Mouse (Mus musculus): ENCODE measurements around the gene Smco4. TPM values are rescaled to one million over a fixed set of nuclear protein-coding genes. Genes with fewer than 3 reads are reported as not detected.

Gene Smco4
- polyA plus RNA-seq, 2 experiments: 1.4 to 5.8 TPM

DNA sequence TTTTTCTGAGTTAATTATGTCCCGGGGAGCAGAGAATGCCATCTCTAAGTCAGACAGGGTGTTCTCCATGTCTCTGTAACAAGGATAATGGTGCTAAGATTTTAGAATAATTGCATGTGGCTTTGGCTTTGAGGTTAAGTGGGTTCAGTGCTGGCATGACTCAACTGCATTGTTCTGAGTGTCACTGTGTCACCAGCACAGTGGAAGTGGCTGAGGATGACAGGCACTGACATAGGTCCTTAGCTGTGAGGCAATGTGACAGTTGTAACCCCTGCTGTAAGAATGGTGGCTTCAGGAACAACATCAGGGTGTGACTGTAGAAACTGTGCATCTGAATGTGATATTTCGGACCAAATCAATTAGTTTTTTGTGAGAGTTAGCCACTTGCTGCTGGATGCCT is 22.8 kb downstream of the Smco4 start:
- H3K36me3 ChIP-seq (replicated peaks; ENCODE audit: control insufficient read depth, insufficient read depth, low read depth): no peaks in the 10 kb centered on the region
- DNase-seq (ENCODE audit: low read depth in 3 of 3, low spot score in 3 of 3): no peak
- H3K9me3 ChIP-seq (ENCODE audit: control insufficient read depth, low read length): no peaks in the 10 kb centered on the region
- TF ChIP-seq EP300 (IDR thresholded peaks at IDR 0.05; ENCODE audit: low read depth): no peak
- no peak for TF ChIP-seq CTCF (IDR thresholded peaks at IDR 0.05; ENCODE audit: low read depth)
- no peak overlapping the region for H3K27ac ChIP-seq
- H3K9ac ChIP-seq (replicated peaks): no peak overlapping the region
- H3K4me1 ChIP-seq (replicated peaks; ENCODE audit: control insufficient read depth in 2 of 2, insufficient read depth in 2 of 2, low read length in 1 of 2): 0 out of 4 replicates have a peak, but pooled peaks cover 0 to 2% of the 10 kb centered on the region in 2 experiments
- H3K4me2 ChIP-seq (ENCODE audit: low read depth): no peak overlapping the region
- 57% methylated on average over 2 of the region's 2 CpGs for WGBS (ENCODE audit: insufficient replicate concordance)
- H3K4me3 ChIP-seq (ENCODE audit: insufficient read depth in 1 of 2, low read depth in 2 of 2, low read length in 2 of 2): no peak overlapping the region
- no peak for ATAC-seq (ENCODE audit: insufficient read depth)
- H3K27me3 ChIP-seq (ENCODE audit: control insufficient read depth, insufficient read depth, low read length): no peaks in the 10 kb centered on the region

DNA sequence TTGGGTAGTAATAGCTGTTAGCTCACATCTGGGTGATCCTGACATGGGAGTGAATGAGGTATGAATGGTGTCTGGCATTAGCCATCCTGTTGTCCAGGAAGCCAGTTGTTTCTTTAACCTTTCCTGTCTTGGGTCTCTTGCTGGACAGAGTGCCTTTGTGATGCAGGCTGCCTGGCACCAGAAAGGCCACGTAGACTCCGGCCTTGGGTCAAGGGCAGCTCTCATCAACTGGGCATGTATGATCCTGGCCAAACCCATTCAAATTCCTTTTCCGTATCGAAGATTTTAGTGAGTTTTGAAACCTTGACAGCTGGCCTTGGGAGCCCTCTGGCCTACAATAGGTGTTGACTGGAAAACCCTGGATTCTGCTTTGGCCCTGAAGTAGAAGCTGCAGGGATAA is 24.7 kb downstream of the Smco4 start:
- no peak for ATAC-seq (ENCODE audit: insufficient read depth)
- no peak overlapping the region for H3K4me3 ChIP-seq (ENCODE audit: insufficient read depth in 1 of 2, low read depth in 2 of 2, low read length in 2 of 2)
- no peaks in the 10 kb centered on the region for H3K36me3 ChIP-seq (replicated peaks; ENCODE audit: control insufficient read depth, insufficient read depth, low read depth)
- no peaks in the 10 kb centered on the region for H3K4me1 ChIP-seq (replicated peaks; ENCODE audit: control insufficient read depth in 2 of 2, insufficient read depth in 2 of 2, low read length in 1 of 2)
- no peak for TF ChIP-seq CTCF (IDR thresholded peaks at IDR 0.05; ENCODE audit: low read depth)
- TF ChIP-seq EP300 (IDR thresholded peaks at IDR 0.05; ENCODE audit: low read depth): no peak
- no peak overlapping the region for H3K27ac ChIP-seq
- H3K4me2 ChIP-seq (ENCODE audit: low read depth): no peak overlapping the region
- H3K9me3 ChIP-seq (ENCODE audit: control insufficient read depth, low read length): no peaks in the 10 kb centered on the region
- no peak for DNase-seq (ENCODE audit: low read depth in 3 of 3, low spot score in 3 of 3)
- no peak overlapping the region for H3K9ac ChIP-seq (replicated peaks)
- WGBS (ENCODE audit: insufficient replicate concordance): 72% methylated on average over 4 of the region's 4 CpGs
- H3K27me3 ChIP-seq (ENCODE audit: control insufficient read depth, insufficient read depth, low read length): no peaks in the 10 kb centered on the region

DNA sequence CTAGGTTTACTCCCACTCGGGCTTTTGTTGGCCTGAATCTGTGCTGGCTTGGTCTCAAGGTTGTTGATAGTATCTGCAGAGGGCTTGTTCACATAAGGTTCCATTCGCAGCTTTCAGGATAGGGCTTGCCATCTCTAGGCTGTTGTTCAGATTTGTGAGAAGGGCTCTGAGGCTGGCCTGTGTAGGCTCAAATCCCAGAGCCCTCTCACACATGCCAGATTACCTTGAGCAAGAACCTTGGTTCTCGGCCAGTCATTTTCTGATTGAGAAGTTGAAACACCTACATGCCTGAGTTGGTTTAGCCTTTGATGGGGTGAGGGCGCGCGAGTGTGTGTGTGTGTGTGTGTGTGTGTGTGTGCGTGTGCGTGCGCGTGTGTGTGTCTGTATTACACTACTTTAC is 29.1 kb downstream of the Smco4 start:
- no peak for DNase-seq (ENCODE audit: low read depth in 3 of 3, low spot score in 3 of 3)
- H3K4me2 ChIP-seq (ENCODE audit: low read depth): no peak overlapping the region
- no peaks in the 10 kb centered on the region for H3K4me1 ChIP-seq (replicated peaks; ENCODE audit: control insufficient read depth in 2 of 2, insufficient read depth in 2 of 2, low read length in 1 of 2)
- no peak for TF ChIP-seq CTCF (IDR thresholded peaks at IDR 0.05; ENCODE audit: low read depth)
- no peak for TF ChIP-seq EP300 (IDR thresholded peaks at IDR 0.05; ENCODE audit: low read depth)
- H3K27ac ChIP-seq: no peak overlapping the region
- ATAC-seq (ENCODE audit: insufficient read depth): no peak
- H3K27me3 ChIP-seq (ENCODE audit: control insufficient read depth, insufficient read depth, low read length): no peaks in the 10 kb centered on the region
- no peaks in the 10 kb centered on the region for H3K36me3 ChIP-seq (replicated peaks; ENCODE audit: control insufficient read depth, insufficient read depth, low read depth)
- 81% methylated on average over 10 of the region's 10 CpGs for WGBS (ENCODE audit: insufficient replicate concordance)
- no peaks in the 10 kb centered on the region for H3K9me3 ChIP-seq (ENCODE audit: control insufficient read depth, low read length)
- no peak overlapping the region for H3K9ac ChIP-seq (replicated peaks)
- no peak overlapping the region for H3K4me3 ChIP-seq (ENCODE audit: insufficient read depth in 1 of 2, low read depth in 2 of 2, low read length in 2 of 2)

DNA sequence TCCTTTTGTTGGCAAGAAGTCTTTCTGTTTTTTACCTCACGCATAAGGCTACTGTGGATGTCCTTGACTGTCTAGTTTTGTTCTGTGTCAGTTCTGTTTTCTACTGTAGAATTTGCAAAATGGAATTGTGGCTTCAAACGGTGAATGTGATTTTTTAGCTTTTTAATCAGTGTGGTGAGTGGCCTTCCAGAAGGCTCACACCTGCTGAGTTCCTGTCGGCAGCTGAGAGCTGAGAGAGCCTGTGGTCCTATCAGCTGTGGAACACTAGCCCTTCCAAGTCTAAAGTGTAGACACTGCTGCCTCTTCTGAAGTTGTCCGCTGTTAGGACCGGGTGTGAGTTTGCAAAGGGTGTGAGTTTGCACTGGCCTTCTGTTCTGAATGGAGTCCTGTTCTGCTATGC is 29.7 kb downstream of the Smco4 start:
- Histone ChIP-seq H3K4me1 (replicated peaks; ENCODE audit: control insufficient read depth in 2 of 2, insufficient read depth in 2 of 2, low read length in 1 of 2) (no peaks in the 10 kb centered on the region), H3K27ac (no peak overlapping the region), H3K27me3 (ENCODE audit: control insufficient read depth, insufficient read depth, low read length) (no peaks in the 10 kb centered on the region), H3K36me3 (replicated peaks; ENCODE audit: control insufficient read depth, insufficient read depth, low read depth) (no peaks in the 10 kb centered on the region), H3K9me3 (ENCODE audit: control insufficient read depth, low read length) (no peaks in the 10 kb centered on the region), H3K9ac (replicated peaks) (no peak overlapping the region), H3K4me2 (ENCODE audit: low read depth) (no peak overlapping the region), H3K4me3 (ENCODE audit: insufficient read depth in 1 of 2, low read depth in 2 of 2, low read length in 2 of 2) (no peak overlapping the region)
- no peak for ATAC-seq (ENCODE audit: insufficient read depth)
- TF ChIP-seq CTCF (IDR thresholded peaks at IDR 0.05; ENCODE audit: low read depth) (no peak), EP300 (IDR thresholded peaks at IDR 0.05; ENCODE audit: low read depth) (no peak)
- no peak for DNase-seq (ENCODE audit: low read depth in 3 of 3, low spot score in 3 of 3)
- 67% methylated on average over 5 of the region's 5 CpGs for WGBS (ENCODE audit: insufficient replicate concordance)

DNA sequence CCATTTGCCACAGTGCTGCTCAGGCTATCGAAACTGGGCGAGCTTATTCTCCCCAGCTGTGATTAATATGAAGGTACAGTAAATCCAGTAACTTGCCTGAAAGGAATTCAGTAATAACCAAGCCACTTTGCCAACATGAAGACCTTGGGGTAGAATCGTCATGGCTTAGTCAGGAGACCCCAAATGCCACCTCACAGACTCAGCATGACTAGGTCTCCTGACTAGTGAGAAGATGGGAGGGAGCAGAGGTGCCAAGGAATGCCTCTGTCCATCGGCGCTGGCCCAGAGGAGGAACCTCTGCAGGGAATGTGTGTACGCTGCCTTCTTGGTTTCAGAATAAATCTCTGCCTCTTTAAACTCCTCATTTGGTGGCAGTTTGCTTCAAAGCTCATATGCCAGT is 30.4 kb downstream of the Smco4 start:
- DNase-seq (ENCODE audit: low read depth in 3 of 3, low spot score in 3 of 3): no peak
- Histone ChIP-seq H3K27me3 (ENCODE audit: control insufficient read depth, insufficient read depth, low read length) (no peaks in the 10 kb centered on the region), H3K4me1 (replicated peaks; ENCODE audit: control insufficient read depth in 2 of 2, insufficient read depth in 2 of 2, low read length in 1 of 2) (peaks cover 0 to under 1% of the 10 kb centered on the region in 2 experiments; a peak in 1 of 4 replicates), H3K4me3 (ENCODE audit: insufficient read depth in 1 of 2, low read depth in 2 of 2, low read length in 2 of 2) (no peak overlapping the region), H3K9me3 (ENCODE audit: control insufficient read depth, low read length) (no peaks in the 10 kb centered on the region), H3K36me3 (replicated peaks; ENCODE audit: control insufficient read depth, insufficient read depth, low read depth) (no peaks in the 10 kb centered on the region), H3K9ac (replicated peaks) (no peak overlapping the region), H3K4me2 (ENCODE audit: low read depth) (no peak overlapping the region), H3K27ac (no peak overlapping the region)
- no peak for ATAC-seq (ENCODE audit: insufficient read depth)
- WGBS (ENCODE audit: insufficient replicate concordance): 72% methylated on average over 6 of the region's 6 CpGs
- no peak for TF ChIP-seq CTCF (IDR thresholded peaks at IDR 0.05; ENCODE audit: low read depth)
- TF ChIP-seq EP300 (IDR thresholded peaks at IDR 0.05; ENCODE audit: low read depth): no peak

Measured in liver, embryonic 14.5 days (tissue).